Mouse (Mus musculus) liver, postnatal 0 days (tissue): ENCODE data around the gene Smim7. TPM values are rescaled to one million over a fixed set of nuclear protein-coding genes. Genes with fewer than 3 reads are reported as not detected.

ENCODE experiments used
- ATAC-seq: fragments of 200-750 bp; cut with Nextera tagmentation; 2 replicates; pipeline ENCODE4 v1.8.0; 2017; ENCODE audit warnings: mild to moderate bottlenecking, moderate library complexity
- DNase-seq: peaks from one replicate; pipeline ENCODE4 v3.0.0-alpha.2; 2016
- H3K27ac ChIP-seq: fragments of 300-500 bp; sonication (generic); 2 replicates; pipeline ENCODE4 v1.5.1; 2014; ENCODE audit warnings: antibody characterized with exemption, moderate library complexity, mild to moderate bottlenecking, low read depth
- H3K27me3 ChIP-seq: fragments of 300-500 bp; sonication (generic); 2 replicates; pipeline ENCODE4 v1.6.1; 2014; ENCODE audit warnings: low read length, control low read depth, mixed read lengths; ENCODE audit not compliant: insufficient read depth
- H3K36me3 ChIP-seq: fragments of 300-500 bp; sonication (generic); replicated peaks from 2 replicates; pipeline ENCODE4 v1.6.1; 2014; ENCODE audit warnings: mild to moderate bottlenecking, control low read depth, low read length, moderate library complexity, mixed read lengths; ENCODE audit not compliant: insufficient read depth
- H3K4me1 ChIP-seq: fragments of 300-500 bp; sonication (generic); 2 replicates; pipeline ENCODE4 v1.6.1; 2014; ENCODE audit warnings: antibody characterized with exemption, mild to moderate bottlenecking, control low read depth; ENCODE audit not compliant: insufficient read depth
- H3K4me2 ChIP-seq: fragments of 300-500 bp; sonication (generic); 2 replicates; pipeline ENCODE4 v1.6.1; 2014; ENCODE audit warnings: low read depth, mild to moderate bottlenecking, low read length, moderate library complexity, mixed read lengths
- H3K4me3 ChIP-seq: fragments of 300-500 bp; sonication (generic); 2 replicates; pipeline ENCODE4 v1.5.1; 2014; ENCODE audit warnings: low read depth, low read length
- H3K9ac ChIP-seq: fragments of 300-500 bp; sonication (generic); replicated peaks from 2 replicates; pipeline ENCODE4 v1.6.1; 2014; ENCODE audit warnings: mild to moderate bottlenecking, moderate library complexity
- H3K9me3 ChIP-seq: fragments of 300-500 bp; sonication (generic); 2 replicates; pipeline ENCODE4 v1.6.1; 2016; ENCODE audit warnings: mild to moderate bottlenecking, control low read depth, low read length, mixed read lengths
- CTCF ChIP-seq: sonication (generic); IDR thresholded peaks from 2 replicates; pipeline ENCODE4 v1.5.1; 2016; ENCODE audit warnings: antibody characterized with exemption, low read depth
- EP300 ChIP-seq: IDR thresholded peaks from 2 replicates; pipeline ENCODE4 v1.6.1; 2016; ENCODE audit warnings: antibody characterized with exemption, low read depth, mild to moderate bottlenecking
- WGBS: fragments of 180-500 bp; shearing (Covaris S2); extraction: QIAGEN DNeasy Blood & Tissue Kit; methylation state at CpG from one replicate; pipeline ENCODE4 v1.1.7; 2014; ENCODE audit not compliant: insufficient replicate concordance; 5-methylcytosine and 5-hydroxymethylcytosine counted together
- polyA plus RNA-seq: library from polyadenylated mRNA; unstranded; fragments of >200 nt; fragmentation: Nextera tagmentation; extraction: Ambion mirVana; gene quantifications from 2 replicates; pipeline ENCODE4 v1.2.1, GENCODE M21; 2015

Gene Smim7
- polyA plus RNA-seq, 1 experiment from 2014 or later, result 56.1 TPM

DNA sequence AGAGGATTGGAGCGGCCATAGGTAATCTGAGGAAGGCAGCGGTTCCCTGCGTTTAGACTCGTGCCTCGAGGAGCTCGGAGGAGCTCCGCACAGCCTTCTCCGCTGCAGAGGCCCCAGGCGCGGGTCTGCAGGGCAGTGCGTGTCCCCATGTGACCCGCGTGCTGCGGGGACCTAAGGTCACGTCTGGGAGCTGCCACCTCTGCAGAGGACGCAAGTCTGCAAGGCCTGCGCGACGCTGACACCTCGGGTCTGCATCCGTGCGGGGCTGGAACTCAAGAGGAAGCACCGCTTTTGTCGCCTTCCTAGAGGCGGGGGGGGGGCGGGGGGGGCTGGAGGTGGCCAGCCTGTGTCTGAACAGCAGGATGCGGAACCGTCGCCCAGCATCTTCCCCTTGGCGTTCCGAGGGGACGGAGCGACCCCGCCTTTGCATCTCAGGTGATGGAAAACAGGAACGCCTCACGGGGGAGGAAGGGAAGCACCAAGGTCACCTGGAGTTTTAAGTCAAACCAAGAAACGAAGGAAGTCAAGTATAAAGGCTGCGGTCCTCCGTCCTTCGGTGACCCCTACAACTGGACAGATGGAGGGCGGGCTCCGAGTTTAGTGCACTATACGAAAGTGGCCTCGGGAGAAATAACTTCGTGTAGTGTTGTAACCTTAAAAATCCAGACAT lies 22.1 kb downstream of the Smim7 start:
- TF ChIP-seq EP300 (no peak), CTCF (no peak)
- 0 out of 2 replicates have a peak, but pooled peaks cover 2% of the 10 kb centered on the region for H3K36me3 ChIP-seq
- no peaks in the 10 kb centered on the region for H3K9me3 ChIP-seq
- ATAC-seq (peak; percentile 41), DNase-seq (no peak)
- peaks cover 14% of the 10 kb centered on the region for H3K4me1 ChIP-seq
- H3K27me3 ChIP-seq, result no peaks in the 10 kb centered on the region
- peak overlapping the region; percentile 100 for H3K9ac ChIP-seq
- H3K27ac ChIP-seq, result peak overlapping the region; percentile 93
- under 1% methylated on average over 44 of the region's 45 CpGs for WGBS
- peak overlapping the region; percentile 99 for H3K4me2 ChIP-seq
- peak overlapping the region; percentile 98 for H3K4me3 ChIP-seq

GRCm38 (mm10) chr8:72547802-72548643 lies 22.9 kb downstream of the Smim7 start, which contains the start of gene Med26:
Gene Med26, minus strand, starts transcription at chr8:72548270.
- DNase-seq, result peak; percentile 98
- ATAC-seq, result peak; percentile 97
- WGBS, result under 1% methylated on average over 68 of the region's 92 CpGs
- Histone ChIP-seq H3K36me3 (0 out of 2 replicates have a peak, but pooled peaks cover 5% of the 10 kb centered on the region), H3K4me3 (peak within 1 kb of the TSS; percentile 98), H3K9me3 (no peaks in the 10 kb centered on the region), H3K27me3 (no peaks in the 10 kb centered on the region), H3K27ac (peak within 1 kb of the TSS; percentile 93), H3K9ac (peak within 1 kb of the TSS; percentile 100), H3K4me2 (peak within 1 kb of the TSS; percentile 99), H3K4me1 (peaks cover 14% of the 10 kb centered on the region)
- peak; percentile 50; the same call in 1 of the 2 replicates for TF ChIP-seq EP300
- peak; percentile 42 for TF ChIP-seq CTCF

GRCm38 (mm10) chr8:72547122-72547801 lies 23.6 kb downstream of the Smim7 start:
- Histone ChIP-seq H3K27ac (peak overlapping the region; percentile 93), H3K9ac (peak overlapping the region; percentile 100), H3K4me3 (peak overlapping the region; percentile 98), H3K4me1 (peaks cover 14% of the 10 kb centered on the region), H3K9me3 (no peaks in the 10 kb centered on the region), H3K27me3 (no peaks in the 10 kb centered on the region), H3K36me3 (0 out of 2 replicates have a peak, but pooled peaks cover 5% of the 10 kb centered on the region), H3K4me2 (peak overlapping the region; percentile 99)
- DNase-seq, result no peak
- WGBS, result 2% methylated on average over 27 of the region's 27 CpGs
- ATAC-seq, result 0 out of 2 replicates have a peak, but pooled peaks have one; percentile 9
- TF ChIP-seq CTCF (no peak), EP300 (no peak)

DNA sequence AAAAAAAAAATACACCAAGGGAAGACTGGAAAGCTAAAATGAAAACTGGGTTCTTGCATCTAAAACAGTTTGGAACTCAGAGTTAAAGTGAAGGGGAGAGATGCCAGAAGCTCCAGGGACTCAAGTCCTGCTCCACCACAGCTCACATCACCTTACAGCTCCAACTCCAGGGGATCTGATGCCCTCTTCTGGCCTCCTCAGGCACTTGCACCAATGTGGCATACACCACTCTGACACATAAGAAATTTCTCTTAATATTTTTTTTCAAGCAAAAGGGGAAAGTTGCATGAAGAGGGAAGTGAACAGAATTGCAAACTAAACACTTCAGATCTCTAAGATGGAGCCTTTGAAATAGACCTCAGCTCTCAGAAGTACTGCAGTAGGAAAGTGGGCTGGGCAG lies 31.7 kb downstream of the Smim7 start:
- H3K36me3 ChIP-seq, result 0 out of 2 replicates have a peak, but pooled peaks cover 5% of the 10 kb centered on the region
- H3K4me2 ChIP-seq, result no peak overlapping the region
- no peak overlapping the region for H3K4me3 ChIP-seq
- DNase-seq (no peak), ATAC-seq (peak; percentile 41; the same call in 1 of the 2 replicates)
- peaks cover 3% of the 10 kb centered on the region; the same call in 1 of the 2 replicates for H3K4me1 ChIP-seq
- no peak overlapping the region for H3K27ac ChIP-seq
- H3K27me3 ChIP-seq, result no peaks in the 10 kb centered on the region
- H3K9me3 ChIP-seq, result no peaks in the 10 kb centered on the region
- no peak overlapping the region for H3K9ac ChIP-seq
- TF ChIP-seq EP300, result no peak
- TF ChIP-seq CTCF, result peak; percentile 58

- Histone ChIP-seq H3K9me3 (no peaks in the 10 kb centered on the region), H3K4me1 (peaks cover 3% of the 10 kb centered on the region; the same call in 1 of the 2 replicates), H3K4me3 (no peak overlapping the region), H3K27me3 (no peaks in the 10 kb centered on the region), H3K4me2 (no peak overlapping the region), H3K36me3 (no peaks in the 10 kb centered on the region), H3K27ac (no peak overlapping the region), H3K9ac (no peak overlapping the region)
- DNase-seq (no peak), ATAC-seq (peak; percentile 33; the same call in 1 of the 2 replicates)
- no peak for TF ChIP-seq CTCF
- no peak for TF ChIP-seq EP300
- WGBS, result 72% methylated on average over 3 of the region's 3 CpGs
Observed at GRCm38 (mm10) chr8:72534888-72535287, 36.0 kb downstream of the Smim7 start.

DNA sequence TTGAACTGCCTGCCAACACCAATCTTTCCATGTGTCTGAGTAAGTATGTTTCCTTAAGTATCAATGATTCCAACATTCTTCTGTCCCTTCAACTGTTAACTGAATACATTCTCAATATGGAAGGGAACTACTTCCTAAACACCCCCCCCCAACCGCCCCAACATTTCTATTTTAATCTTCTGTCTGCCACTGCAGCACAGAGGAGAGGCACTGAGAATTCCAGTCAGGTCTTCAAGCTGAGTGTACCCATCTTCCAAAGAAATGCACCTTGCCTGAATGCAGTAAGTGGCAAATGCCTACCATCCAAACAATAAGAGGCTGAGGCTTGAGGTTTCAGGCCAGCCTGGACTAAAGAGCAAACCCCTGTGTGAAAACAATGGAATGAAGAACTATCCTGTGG lies 38.8 kb downstream of the Smim7 start:
- ATAC-seq, result no peak
- H3K36me3 ChIP-seq, result peaks cover under 1% of the 10 kb centered on the region; the same call in 1 of the 2 replicates
- no peaks in the 10 kb centered on the region for H3K9me3 ChIP-seq
- TF ChIP-seq CTCF, result no peak
- no peak for TF ChIP-seq EP300
- 83% methylated on average over 1 of the region's 1 CpGs for WGBS
- H3K4me2 ChIP-seq, result no peak overlapping the region
- H3K9ac ChIP-seq, result no peak overlapping the region
- no peak overlapping the region for H3K4me3 ChIP-seq
- peaks cover 3% of the 10 kb centered on the region; the same call in 1 of the 2 replicates for H3K4me1 ChIP-seq
- H3K27ac ChIP-seq, result no peak overlapping the region
- no peak for DNase-seq
- H3K27me3 ChIP-seq, result no peaks in the 10 kb centered on the region
